Mouse (Mus musculus): ENCODE measurements at regions not wholly inside any gene's neighbourhood (a gene's known extent, or its start where the extent isn't known, plus 50 kb on each side); places are given as distances from the start of the nearest gene placed in this dataset.
A peak's percentile ranks its signal among the peaks of the same experiment; 100 is the strongest.

DNA sequence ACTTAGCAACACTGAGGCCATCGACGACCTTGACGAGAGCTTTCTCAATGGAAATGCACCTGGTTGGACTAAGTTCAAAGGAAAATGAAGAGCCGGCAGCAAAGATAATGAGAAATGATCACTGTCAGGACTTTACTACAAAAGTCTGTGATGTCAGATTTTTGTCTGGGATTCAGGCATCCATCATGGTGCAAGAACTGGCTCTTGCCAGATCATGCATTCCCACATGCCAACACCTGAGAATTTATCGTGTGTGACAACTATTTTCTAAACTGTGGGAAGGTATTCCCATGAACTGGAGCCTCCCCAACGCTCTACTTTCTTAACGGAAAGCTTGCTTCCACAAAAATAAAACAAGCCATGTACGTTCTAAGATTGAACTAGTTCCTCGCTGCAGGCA lies 58.1 kb downstream of the Irx6 start:
- DNase-seq, result no peak

DNA sequence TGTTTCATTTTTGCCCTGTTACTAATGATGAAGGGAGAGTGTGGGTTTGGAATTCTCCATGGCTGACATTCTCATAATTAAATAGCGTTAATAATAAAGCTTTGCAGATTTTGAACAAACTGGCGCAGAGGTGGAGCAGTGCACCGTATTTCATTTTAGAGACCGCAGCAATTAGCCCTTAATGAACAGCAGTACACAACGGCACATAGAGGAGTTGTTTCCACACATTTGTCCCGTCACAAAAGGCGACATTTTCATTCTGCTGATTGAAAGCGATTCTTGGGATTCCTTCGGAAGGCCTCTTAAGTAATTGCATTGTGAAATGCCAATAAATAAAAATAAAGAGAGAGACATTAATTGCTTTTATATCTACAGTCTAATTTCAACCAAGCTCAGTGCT lies 61.6 kb downstream of the Irx6 start:
- DNase-seq, result no peak

DNA sequence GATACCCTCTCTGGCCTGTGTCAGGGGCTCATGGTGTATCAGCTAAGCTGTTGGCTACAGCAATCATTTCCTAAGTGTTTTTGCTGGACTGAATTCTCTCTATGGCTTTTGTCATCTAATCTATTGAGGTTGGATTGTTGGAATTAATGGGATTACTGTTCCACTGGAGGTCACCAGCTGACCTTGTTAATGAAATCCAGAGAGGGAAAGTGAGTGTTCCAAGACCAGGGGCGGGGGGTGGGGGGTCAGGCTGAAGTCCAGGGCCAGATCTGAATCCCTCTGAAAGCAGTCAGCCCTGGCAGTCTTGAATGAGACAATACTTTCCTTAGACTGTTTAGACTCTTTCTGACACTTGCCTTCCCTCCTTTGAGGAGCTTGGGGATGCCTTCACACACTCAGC lies 64.0 kb downstream of the Irx6 start:
- DNase-seq, result no peak

DNA sequence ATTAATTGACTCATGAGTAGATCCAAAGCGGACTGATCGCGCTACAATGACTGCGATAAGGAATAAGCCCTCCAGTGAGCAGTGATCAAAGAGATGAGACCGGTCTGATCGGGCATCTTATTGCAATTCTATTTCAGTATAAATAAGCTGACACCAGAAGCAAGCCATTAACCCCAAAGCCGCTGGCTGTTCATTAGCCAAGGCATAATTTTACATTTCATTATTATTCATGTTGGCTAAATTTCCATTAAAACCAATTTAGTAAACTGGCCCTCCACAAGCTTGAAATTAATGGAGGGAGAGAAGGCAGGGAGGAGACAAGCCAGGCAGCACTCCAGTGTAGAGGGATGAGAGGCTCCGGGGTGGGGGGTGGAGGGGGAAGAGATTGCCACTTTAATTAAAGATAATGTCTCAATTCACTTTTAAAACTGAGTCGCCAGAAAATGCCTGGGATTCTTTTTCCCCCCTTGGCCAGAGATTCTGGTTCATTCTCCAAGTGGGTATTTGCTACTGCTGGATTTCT lies 66.3 kb downstream of the Irx6 start:
- DNase-seq, result no peak

DNA sequence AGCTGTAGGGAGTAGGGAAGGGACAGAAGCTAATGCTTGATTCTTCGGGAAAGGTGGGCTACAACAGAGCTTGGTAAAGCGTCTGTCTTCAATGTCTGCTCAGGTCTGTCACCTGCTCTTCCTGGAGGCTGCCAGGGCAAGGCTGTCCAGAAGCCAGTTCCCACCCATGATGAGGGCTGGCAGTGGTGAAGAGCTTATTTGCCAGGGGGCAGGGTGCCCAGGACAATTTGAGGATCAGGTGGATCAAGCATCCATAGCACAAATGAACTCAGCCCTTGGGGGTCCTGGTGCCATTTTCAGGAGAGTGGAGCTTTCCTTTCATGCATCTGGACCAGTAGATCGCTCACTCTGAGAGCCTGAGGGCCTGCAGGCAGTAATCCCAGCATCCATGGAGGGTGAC lies 67.7 kb downstream of the Irx6 start:
- no peak for DNase-seq

DNA sequence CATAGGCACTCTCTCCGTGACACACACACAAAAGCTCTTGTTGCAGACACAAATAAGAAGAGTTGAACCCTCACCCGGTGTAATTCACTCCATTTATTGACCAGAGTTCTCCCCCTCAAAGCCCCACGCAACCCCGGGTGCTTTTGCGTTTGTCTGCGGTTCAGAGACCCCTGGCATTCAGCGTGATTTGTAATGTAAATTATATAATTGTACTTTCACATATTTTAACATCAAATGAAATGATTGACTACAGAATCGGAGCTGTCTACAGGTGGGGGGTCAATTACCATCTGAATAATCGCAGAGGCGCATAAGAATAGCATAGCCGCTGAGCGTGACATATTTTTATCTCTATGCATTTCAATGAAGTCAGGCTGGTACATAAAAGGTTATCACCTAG lies 69.0 kb downstream of the Irx6 start:
- no peak for DNase-seq

DNA sequence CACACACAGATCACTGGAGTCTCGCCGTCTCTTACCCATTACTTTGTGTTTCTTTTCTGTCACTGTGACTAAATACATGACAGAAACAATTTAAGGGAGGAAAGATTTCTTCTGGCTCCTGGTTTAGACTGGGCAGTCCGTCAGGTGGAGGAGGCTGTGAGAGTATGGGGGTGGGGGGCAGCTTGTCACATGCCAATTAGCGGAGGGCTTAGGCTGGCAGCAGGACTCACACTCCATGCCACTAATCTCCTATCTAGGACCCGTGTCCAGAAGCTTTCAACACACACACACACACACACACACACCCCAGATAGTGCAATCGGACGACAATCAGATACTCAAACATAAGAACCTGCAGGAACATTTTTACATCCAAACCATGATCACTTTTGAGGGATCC lies 73.0 kb downstream of the Irx6 start:
- no peak for DNase-seq

DNA sequence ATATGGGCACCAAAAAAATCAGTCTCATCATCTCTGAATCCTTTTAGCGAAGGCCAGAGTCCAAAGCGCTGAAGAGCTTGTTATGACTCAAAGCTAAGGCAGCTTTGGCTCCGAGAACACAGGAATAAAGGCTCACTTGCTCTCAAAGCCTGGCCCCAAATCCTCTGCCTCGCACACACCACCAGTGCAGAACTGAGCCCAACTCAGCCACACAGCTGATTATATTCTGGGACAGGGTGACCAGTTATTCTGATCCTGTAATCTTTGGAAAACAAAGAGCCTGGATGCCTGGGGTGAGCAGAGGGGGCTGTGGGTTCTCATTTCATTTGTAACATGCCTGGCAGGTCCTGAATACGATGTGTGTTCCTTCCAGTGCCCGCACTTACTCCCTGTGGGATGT lies 73.9 kb downstream of the Irx6 start:
- no peak for DNase-seq

DNA sequence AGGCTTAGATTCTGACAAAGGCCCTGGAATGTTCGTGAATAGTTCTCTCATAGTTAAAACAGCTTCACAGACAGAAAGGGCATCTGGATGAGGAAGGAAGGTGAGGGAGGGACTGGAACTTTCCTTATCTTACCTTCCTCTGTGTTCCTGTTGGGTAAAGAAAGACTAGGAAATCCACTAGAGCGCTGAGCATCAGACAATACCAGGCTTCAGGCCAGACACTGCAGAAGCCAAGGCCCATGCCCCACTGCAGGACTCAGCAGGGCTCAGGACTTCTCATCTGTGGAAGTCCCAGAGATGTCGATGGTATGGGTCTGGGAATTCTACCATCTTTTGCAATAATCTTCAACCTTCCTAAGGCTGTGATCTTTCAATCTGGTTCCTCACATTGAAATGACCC lies 67.2 kb upstream of the Mmp2 start:
- DNase-seq, result no peak

DNA sequence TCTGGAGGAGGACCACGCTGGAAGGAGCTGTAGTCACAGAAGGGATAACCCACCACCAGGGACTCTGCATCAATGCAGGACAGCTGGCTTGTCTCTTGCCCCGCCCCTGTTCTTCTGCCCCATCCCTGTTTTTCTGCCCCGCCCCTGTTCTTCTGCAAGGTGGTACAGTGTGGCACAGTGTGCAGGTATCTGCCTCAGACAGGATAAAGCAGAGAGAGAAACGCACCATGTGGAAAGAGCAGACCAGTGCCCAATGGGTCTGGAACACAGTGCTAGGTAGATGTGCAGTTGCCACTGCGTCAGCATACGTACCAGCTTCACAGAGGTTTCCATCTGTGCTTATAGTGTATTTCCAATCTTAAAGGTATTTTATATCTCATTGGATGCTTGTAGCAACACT lies 66.2 kb upstream of the Mmp2 start:
- no peak for DNase-seq

DNA sequence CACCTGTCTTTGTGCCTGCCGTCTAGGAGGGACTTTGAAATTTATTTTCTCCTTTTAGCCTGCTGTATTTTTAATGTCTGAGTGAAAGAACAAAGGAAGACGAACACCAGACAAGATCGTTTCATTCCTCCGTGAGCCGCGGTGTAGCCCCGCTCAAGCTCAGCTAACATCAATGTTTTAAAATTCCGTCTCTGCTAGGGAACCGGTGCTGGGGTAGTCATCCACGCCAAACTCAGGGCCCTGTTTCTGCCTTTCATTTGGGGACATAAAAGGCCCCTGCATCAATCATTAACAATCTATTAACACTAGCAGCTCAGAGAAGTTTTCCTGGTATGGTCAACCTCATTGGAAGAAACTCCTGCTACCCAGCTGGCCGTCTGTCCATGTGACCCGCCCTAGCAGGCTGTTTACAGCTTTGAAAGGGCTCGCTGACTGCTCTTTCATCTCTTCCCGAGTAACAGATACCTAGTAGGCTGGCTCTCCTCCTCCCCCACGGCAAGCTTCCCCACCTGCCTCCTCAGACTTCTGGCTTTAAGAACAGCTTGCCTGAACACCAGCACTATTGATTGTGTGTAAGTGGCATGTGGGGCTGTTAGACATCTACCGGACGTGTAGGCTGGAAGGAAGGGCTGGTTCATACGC lies 65.0 kb upstream of the Mmp2 start:
- DNase-seq, result peak in 1 of 2 experiments; percentile 4

DNA sequence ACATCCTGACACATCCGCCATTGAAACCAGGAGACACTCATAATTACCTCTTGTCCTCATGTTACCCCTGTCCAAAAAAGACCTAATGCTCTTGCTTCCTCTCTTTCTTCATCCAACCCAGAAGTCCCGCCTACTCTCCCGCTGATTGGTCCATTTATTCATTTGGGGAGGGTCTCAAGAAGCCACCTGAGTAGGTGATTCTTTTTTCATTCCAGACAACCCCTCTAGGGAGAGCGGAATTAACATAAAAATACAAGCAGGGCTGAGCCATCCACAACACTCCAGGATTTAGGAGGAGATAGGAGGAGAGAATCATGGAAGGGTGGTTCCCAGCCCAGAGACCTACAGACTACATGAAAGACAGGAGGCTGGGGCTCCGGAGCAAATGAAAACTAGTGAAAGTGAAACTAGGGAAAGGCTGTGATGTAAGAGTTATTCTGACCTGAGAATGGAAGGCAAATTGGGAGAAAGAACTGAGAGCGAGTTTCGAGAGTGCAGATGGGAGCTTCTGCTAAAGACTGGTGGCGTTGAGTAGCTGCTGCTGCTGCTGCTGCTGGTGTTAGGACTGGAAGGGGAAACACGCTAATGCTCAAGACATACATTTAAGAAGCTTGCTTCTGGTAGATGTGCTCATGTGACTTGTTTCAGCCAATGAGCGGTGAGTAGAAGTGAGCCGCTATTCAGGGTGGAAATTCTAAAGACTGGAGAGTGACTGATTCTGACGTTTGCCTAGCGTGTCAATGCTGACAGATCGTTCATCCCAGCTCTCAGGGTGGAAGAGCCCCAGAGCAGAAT lies 55.0 kb upstream of the Mmp2 start:
- DNase-seq, result no peak

DNA sequence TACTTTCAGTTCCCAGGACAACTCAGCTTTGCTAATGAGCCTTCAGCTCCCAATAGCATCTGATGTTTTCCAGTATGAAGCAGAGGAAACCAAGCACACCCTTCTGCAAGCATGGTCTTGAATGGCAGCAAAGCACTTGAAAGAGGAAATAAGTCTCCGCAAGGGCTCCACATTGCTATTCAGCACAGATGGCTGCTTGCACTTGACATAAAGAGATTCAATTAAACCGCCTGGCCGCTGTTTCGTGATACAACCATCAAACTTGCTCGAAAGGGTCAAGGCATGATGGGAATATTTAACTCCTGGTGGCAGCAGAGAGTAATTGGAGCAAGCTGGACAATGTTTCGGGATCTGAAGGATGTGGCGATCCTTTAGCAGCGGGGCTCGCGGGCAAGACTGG lies 54.3 kb upstream of the Mmp2 start:
- no peak for DNase-seq

DNA sequence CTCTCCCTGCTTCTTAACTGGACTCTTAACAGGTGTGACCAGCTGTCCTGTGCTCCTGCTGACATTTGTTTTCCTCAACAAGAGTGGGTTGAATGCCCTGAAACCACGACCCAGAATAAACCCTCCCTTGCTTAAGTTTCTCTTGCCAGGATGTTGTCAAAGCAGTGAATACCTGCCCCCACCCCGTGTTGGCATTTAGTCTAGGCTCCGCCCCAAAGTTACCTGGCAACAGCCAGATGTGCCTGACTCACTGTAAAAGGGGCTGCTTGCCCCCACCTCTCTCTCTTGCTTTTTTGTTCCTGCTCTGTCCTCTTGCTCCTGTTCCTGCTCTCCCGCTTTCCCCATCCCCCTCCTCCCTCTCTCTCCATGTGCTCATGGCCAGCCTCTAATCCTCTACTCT lies 51.9 kb upstream of the Mmp2 start:
- no peak for DNase-seq

DNA sequence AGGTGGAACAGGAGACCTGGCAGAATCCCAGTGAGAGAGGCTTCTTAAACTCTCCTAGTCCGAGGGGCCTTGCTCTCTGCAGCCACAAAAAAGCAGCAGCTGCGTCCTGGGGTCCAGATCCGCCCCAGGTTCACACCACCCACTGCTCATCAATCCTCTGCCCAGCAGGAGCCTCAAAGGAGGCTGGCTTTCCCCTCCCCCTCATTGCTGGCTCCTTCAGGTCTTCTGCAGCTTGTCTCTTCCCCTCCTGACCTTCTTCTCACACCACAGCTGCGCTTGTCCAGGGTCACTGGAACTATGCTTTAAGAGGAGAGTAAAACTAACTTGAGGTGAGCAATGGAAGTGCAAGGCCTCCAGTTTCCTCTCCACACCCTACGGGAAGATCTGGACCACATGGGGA lies 50.0 kb upstream of the Mmp2 start:
- DNase-seq, result no peak
